Mouse (Mus musculus) inflammation-experienced regulatory T-cells (primary cell): Measurements from ENCODE around the gene Pde6b. TPM values are rescaled to one million over a fixed set of nuclear protein-coding genes. Genes with fewer than 3 reads are reported as not detected.

ENCODE experiments used
- polyA plus RNA-seq, 2 experiments: library from polyadenylated mRNA; unstranded; fragments of 100-300 nt; shearing (Covaris generic); gene quantifications; one replicate each; pipeline ENCODE4 v1.2.1; 2017

The Pde6b gene
- 1 to 10 TPM in 1 of 2 experiments, under 1 TPM in 1; 0.76 to 2.3 TPM for polyA plus RNA-seq

GRCm38 (mm10) chr5:108388201-108388600 is at the start of gene Pde6b:
TSS of gene Pde6b (plus strand) at chr5:108388391.

GRCm38 (mm10) chr5:108367871-108368332 is 20.3 kb upstream of the Pde6b start, which contains the start of gene Gm42517:
TSS of gene Gm42517 (minus strand) at chr5:108367922.

GRCm38 (mm10) chr5:108433804-108434587 is 45.8 kb downstream of the Pde6b start, which contains the start of gene Atp5k:
TSS of gene Atp5k (minus strand) at chr5:108434448.

GRCm38 (mm10) chr5:108448785-108449668 is 60.8 kb downstream of the Pde6b start, which contains the start of gene Mfsd7a:
TSS of gene Mfsd7a (minus strand) at chr5:108448891.

GRCm38 (mm10) chr5:108461082-108462065 is 73.2 kb downstream of the Pde6b start, which contains the start of gene Pcgf3:
TSS of gene Pcgf3 (plus strand) at chr5:108461232.

Other genes with a start within 250 kb of the Pde6b start
- gene Dr1, start 119.5 kb upstream of the Pde6b start, polyA plus RNA-seq, result 10 to 100 TPM; 55.2 to 60.3 TPM
- gene Pigg, start 75.8 kb upstream of the Pde6b start, polyA plus RNA-seq, result 1 to 10 TPM; 3.5 to 5.8 TPM
- gene Gm42517, start 20.5 kb upstream of the Pde6b start, polyA plus RNA-seq, result not detected
- gene Atp5k, start 46.1 kb downstream of the Pde6b start, polyA plus RNA-seq, result 100 to 1,000 TPM; 124 to 148 TPM
- gene Mfsd7a, start 60.5 kb downstream of the Pde6b start, polyA plus RNA-seq, result not detected
- gene Pcgf3, start 72.8 kb downstream of the Pde6b start, polyA plus RNA-seq, result 10 to 100 TPM; 11.6 to 23.0 TPM
- gene Cplx1, start 161.6 kb downstream of the Pde6b start, polyA plus RNA-seq, result not detected
- 100 to 1,000 TPM; 130 to 159 TPM for gene Gak, start 241.4 kb downstream of the Pde6b start, polyA plus RNA-seq
- gene Tmem175, start 241.4 kb downstream of the Pde6b start, polyA plus RNA-seq, result 10 to 100 TPM; 37.3 to 38.5 TPM